Mouse (Mus musculus) embryonic facial prominence, embryonic 12.5 days (tissue): Measurements from ENCODE around the gene BC029722. TPM values are rescaled to one million over a fixed set of nuclear protein-coding genes. Genes with fewer than 3 reads are reported as not detected.

Source experiments
- ATAC-seq: fragments of 200-750 bp; cut with Nextera tagmentation; 2 replicates; pipeline ENCODE4 v1.8.0; 2017; ENCODE audit not compliant: insufficient number of reproducible peaks, insufficient read depth, low FRiP score, low TSS enrichment
- H3K27ac ChIP-seq: fragments of 300-500 bp; sonication (generic); 2 replicates; pipeline ENCODE4 v1.5.1; 2016; ENCODE audit warnings: mild to moderate bottlenecking
- H3K27me3 ChIP-seq: fragments of 300-500 bp; sonication (generic); 2 replicates; pipeline ENCODE4 v1.6.1; 2016; ENCODE audit warnings: mild to moderate bottlenecking, moderate library complexity
- H3K36me3 ChIP-seq: fragments of 300-500 bp; sonication (generic); 2 replicates; pipeline ENCODE4 v1.6.1; 2016; ENCODE audit warnings: mild to moderate bottlenecking
- H3K4me1 ChIP-seq: fragments of 300-500 bp; sonication (generic); 2 replicates; pipeline ENCODE4 v1.6.1; 2016
- H3K4me2 ChIP-seq: fragments of 300-500 bp; sonication (generic); replicated peaks from 2 replicates; pipeline ENCODE4 v1.6.1; 2016; ENCODE audit warnings: mild to moderate bottlenecking, moderate library complexity
- H3K4me3 ChIP-seq: fragments of 300-500 bp; sonication (generic); 2 replicates; pipeline ENCODE4 v1.5.1; 2016; ENCODE audit warnings: mild to moderate bottlenecking
- H3K9ac ChIP-seq: fragments of 300-500 bp; sonication (generic); 2 replicates; pipeline ENCODE4 v1.6.1; 2016; ENCODE audit warnings: mild to moderate bottlenecking, moderate library complexity
- H3K9me3 ChIP-seq: fragments of 300-500 bp; sonication (generic); 2 replicates; pipeline ENCODE4 v1.6.1; 2016; ENCODE audit warnings: mild to moderate bottlenecking, moderate library complexity
- WGBS: fragments of 180-500 bp; shearing (Covaris S2); methylation state at CpG from one replicate; pipeline ENCODE4 v1.1.7; 2016; 5-methylcytosine and 5-hydroxymethylcytosine counted together
- polyA plus RNA-seq: library from polyadenylated mRNA; unstranded; fragments of >200 nt; fragmentation: Nextera tagmentation; extraction: Ambion mirVana; gene quantifications from 2 replicates; pipeline ENCODE4 v1.2.1, GENCODE M21; 2016

Gene BC029722
- polyA plus RNA-seq, 1 experiment from 2014 or later: 13.4 TPM

- H3K27me3 ChIP-seq: 0 out of 2 replicates have a peak, but pooled peaks cover 4% of the 10 kb centered on the region
- no peaks in the 10 kb centered on the region for H3K9me3 ChIP-seq
- H3K4me1 ChIP-seq: no peaks in the 10 kb centered on the region
- no peaks in the 10 kb centered on the region for H3K36me3 ChIP-seq
- no peak overlapping the region for H3K9ac ChIP-seq
- no peak overlapping the region for H3K27ac ChIP-seq
- H3K4me3 ChIP-seq: no peak overlapping the region
- no peak for ATAC-seq
- H3K4me2 ChIP-seq: no peak overlapping the region
- 78% methylated on average over 5 of the region's 5 CpGs for WGBS
These were observed 15.2 kb downstream of the BC029722 start for GRCm38 (mm10) chr2:155804053-155804452.

- Histone ChIP-seq H3K36me3 (no peaks in the 10 kb centered on the region), H3K4me1 (no peaks in the 10 kb centered on the region), H3K27ac (no peak overlapping the region), H3K9ac (no peak overlapping the region), H3K4me3 (no peak overlapping the region), H3K27me3 (0 out of 2 replicates have a peak, but pooled peaks cover 7% of the 10 kb centered on the region), H3K9me3 (no peaks in the 10 kb centered on the region), H3K4me2 (no peak overlapping the region)
- no peak for ATAC-seq
- 54% methylated on average over 3 of the region's 3 CpGs for WGBS
These were observed 16.5 kb downstream of the BC029722 start for GRCm38 (mm10) chr2:155802761-155803160.

GRCm38 (mm10) chr2:155798613-155799012 is 20.6 kb downstream of the BC029722 start:
- H3K9ac ChIP-seq: no peak overlapping the region
- ATAC-seq: no peak
- WGBS: 57% methylated on average over 3 of the region's 3 CpGs

GRCm38 (mm10) chr2:155794674-155795445 is 24.4 kb downstream of the BC029722 start:
- no peak overlapping the region for H3K4me3 ChIP-seq
- H3K27ac ChIP-seq: no peak overlapping the region
- H3K36me3 ChIP-seq: no peaks in the 10 kb centered on the region
- H3K27me3 ChIP-seq: 0 out of 2 replicates have a peak, but pooled peaks cover 3% of the 10 kb centered on the region
- 86% methylated on average over 12 of the region's 12 CpGs for WGBS
- H3K9ac ChIP-seq: no peak overlapping the region
- H3K4me1 ChIP-seq: no peaks in the 10 kb centered on the region
- H3K4me2 ChIP-seq: no peak overlapping the region
- no peak for ATAC-seq
- no peaks in the 10 kb centered on the region for H3K9me3 ChIP-seq

More at GRCm38 (mm10) chr2:155798613-155799012, 20.6 kb downstream of the BC029722 start:
- Histone ChIP-seq H3K4me1 (no peaks in the 10 kb centered on the region), H3K9me3 (no peaks in the 10 kb centered on the region), H3K27me3 (0 out of 2 replicates have a peak, but pooled peaks cover 3% of the 10 kb centered on the region), H3K4me2 (no peak overlapping the region), H3K4me3 (no peak overlapping the region), H3K36me3 (no peaks in the 10 kb centered on the region), H3K27ac (no peak overlapping the region)

GRCm38 (mm10) chr2:155792899-155793298 is 26.3 kb downstream of the BC029722 start:
- H3K27ac ChIP-seq: no peak overlapping the region
- H3K27me3 ChIP-seq: no peaks in the 10 kb centered on the region
- H3K4me1 ChIP-seq: no peaks in the 10 kb centered on the region
- H3K9ac ChIP-seq: no peak overlapping the region
- H3K36me3 ChIP-seq: no peaks in the 10 kb centered on the region
- peak overlapping the region; percentile 4; the same call in 1 of the 2 replicates for H3K4me2 ChIP-seq
- ATAC-seq: no peak
- 27% methylated on average over 12 of the region's 12 CpGs for WGBS
- H3K4me3 ChIP-seq: no peak overlapping the region
- no peaks in the 10 kb centered on the region for H3K9me3 ChIP-seq

GRCm38 (mm10) chr2:155787949-155788931 is 31.0 kb downstream of the BC029722 start:
- WGBS: 75% methylated on average over 18 of the region's 18 CpGs
- Histone ChIP-seq H3K9me3 (no peaks in the 10 kb centered on the region), H3K9ac (no peak overlapping the region), H3K4me2 (no peak overlapping the region), H3K4me1 (no peaks in the 10 kb centered on the region), H3K27ac (no peak overlapping the region), H3K36me3 (no peaks in the 10 kb centered on the region), H3K4me3 (no peak overlapping the region), H3K27me3 (no peaks in the 10 kb centered on the region)
- ATAC-seq: no peak

- no peaks in the 10 kb centered on the region for H3K9me3 ChIP-seq
- H3K27me3 ChIP-seq: no peaks in the 10 kb centered on the region
- no peaks in the 10 kb centered on the region for H3K4me1 ChIP-seq
- no peak for ATAC-seq
- H3K4me2 ChIP-seq: no peak overlapping the region
- H3K9ac ChIP-seq: no peak overlapping the region
- 70% methylated on average over 5 of the region's 5 CpGs for WGBS
- no peak overlapping the region for H3K27ac ChIP-seq
- no peaks in the 10 kb centered on the region for H3K36me3 ChIP-seq
- H3K4me3 ChIP-seq: no peak overlapping the region
These were observed 32.3 kb downstream of the BC029722 start for GRCm38 (mm10) chr2:155786905-155787304.

GRCm38 (mm10) chr2:155784534-155784933 is 34.7 kb downstream of the BC029722 start:
- ATAC-seq: no peak
- Histone ChIP-seq H3K4me3 (no peak overlapping the region), H3K27ac (no peak overlapping the region), H3K4me2 (no peak overlapping the region), H3K4me1 (no peaks in the 10 kb centered on the region), H3K36me3 (no peaks in the 10 kb centered on the region), H3K9me3 (no peaks in the 10 kb centered on the region), H3K9ac (no peak overlapping the region), H3K27me3 (no peaks in the 10 kb centered on the region)
- WGBS: 75% methylated on average over 6 of the region's 6 CpGs

- Histone ChIP-seq H3K4me3 (no peak overlapping the region), H3K4me2 (no peak overlapping the region), H3K4me1 (peaks cover 4% of the 10 kb centered on the region; the same call in 1 of the 2 replicates), H3K27me3 (peaks cover 26% of the 10 kb centered on the region), H3K36me3 (no peaks in the 10 kb centered on the region), H3K9ac (no peak overlapping the region), H3K27ac (no peak overlapping the region), H3K9me3 (no peaks in the 10 kb centered on the region)
- 79% methylated on average over 3 of the region's 3 CpGs for WGBS
- no peak for ATAC-seq
These were observed 39.7 kb downstream of the BC029722 start for GRCm38 (mm10) chr2:155779506-155779905.

- H3K27me3 ChIP-seq: peaks cover 30% of the 10 kb centered on the region
- no peak overlapping the region for H3K27ac ChIP-seq
- H3K9ac ChIP-seq: no peak overlapping the region
- 62% methylated on average over 7 of the region's 7 CpGs for WGBS
- no peaks in the 10 kb centered on the region for H3K36me3 ChIP-seq
- no peak overlapping the region for H3K4me2 ChIP-seq
- no peak for ATAC-seq
- peaks cover 4% of the 10 kb centered on the region; the same call in 1 of the 2 replicates for H3K4me1 ChIP-seq
- no peak overlapping the region for H3K4me3 ChIP-seq
- H3K9me3 ChIP-seq: no peaks in the 10 kb centered on the region
These were observed 40.2 kb downstream of the BC029722 start for GRCm38 (mm10) chr2:155779066-155779465.

GRCm38 (mm10) chr2:155778004-155778403 is 41.2 kb downstream of the BC029722 start:
- peaks cover 4% of the 10 kb centered on the region; the same call in 1 of the 2 replicates for H3K4me1 ChIP-seq
- no peak overlapping the region for H3K4me2 ChIP-seq
- no peak overlapping the region for H3K4me3 ChIP-seq
- no peaks in the 10 kb centered on the region for H3K9me3 ChIP-seq
- no peak for ATAC-seq
- 69% methylated on average over 6 of the region's 6 CpGs for WGBS
- no peak overlapping the region for H3K9ac ChIP-seq
- peaks cover 41% of the 10 kb centered on the region for H3K27me3 ChIP-seq
- H3K27ac ChIP-seq: no peak overlapping the region
- H3K36me3 ChIP-seq: no peaks in the 10 kb centered on the region
